Mouse (Mus musculus) hindbrain, embryonic 14.5 days (tissue): ENCODE results near the gene Myct1. TPM values are rescaled to one million over a fixed set of nuclear protein-coding genes. Genes with fewer than 3 reads are reported as not detected.

Source experiments
- ATAC-seq: fragments of 200-750 bp; cut with Nextera tagmentation; 2 replicates; pipeline ENCODE4 v1.8.0; 2017; ENCODE audit warnings: moderate number of reproducible peaks, mild to moderate bottlenecking, moderate TSS enrichment, moderate library complexity; ENCODE audit not compliant: low FRiP score
- DNase-seq: peaks from one replicate; pipeline ENCODE4 v3.0.0-alpha.2; 2015; ENCODE audit warnings: low spot score
- H3K27ac ChIP-seq: fragments of 300-500 bp; sonication (generic); 2 replicates; pipeline ENCODE4 v1.5.1; 2014; ENCODE audit warnings: mild to moderate bottlenecking, moderate library complexity
- H3K27me3 ChIP-seq: fragments of 300-500 bp; sonication (generic); 2 replicates; pipeline ENCODE4 v1.6.1; 2014; ENCODE audit warnings: mild to moderate bottlenecking, low read length, mixed read lengths; ENCODE audit not compliant: control insufficient read depth, insufficient read depth
- H3K36me3 ChIP-seq: fragments of 300-500 bp; sonication (generic); replicated peaks from 2 replicates; pipeline ENCODE4 v1.6.1; 2014; ENCODE audit not compliant: control insufficient read depth, insufficient read depth
- H3K4me1 ChIP-seq: fragments of 300-500 bp; sonication (generic); replicated peaks from 2 replicates; pipeline ENCODE4 v1.6.1; 2014; ENCODE audit warnings: antibody characterized with exemption, low read length, mixed read lengths; ENCODE audit not compliant: control insufficient read depth, insufficient read depth
- H3K4me2 ChIP-seq: fragments of 300-500 bp; sonication (generic); replicated peaks from 2 replicates; pipeline ENCODE4 v1.6.1; 2014; ENCODE audit warnings: mild to moderate bottlenecking, moderate library complexity
- H3K4me3 ChIP-seq: fragments of 300-500 bp; sonication (generic); replicated peaks from 2 replicates; pipeline ENCODE4 v1.5.1; 2014; ENCODE audit warnings: mild to moderate bottlenecking, low read length
- H3K9ac ChIP-seq: fragments of 300-500 bp; sonication (generic); 2 replicates; pipeline ENCODE4 v1.6.1; 2014
- H3K9me3 ChIP-seq: fragments of 300-500 bp; sonication (generic); 2 replicates; pipeline ENCODE4 v1.6.1; 2016; ENCODE audit warnings: low read length; ENCODE audit not compliant: control insufficient read depth
- WGBS: fragments of 180-500 bp; shearing (Covaris S2); extraction: QIAGEN DNeasy Blood & Tissue Kit; methylation state at CpG from one replicate; pipeline ENCODE4 v1.1.7; 2014; 5-methylcytosine and 5-hydroxymethylcytosine counted together
- polyA plus RNA-seq: library from polyadenylated mRNA; unstranded; fragments of >200 nt; fragmentation: Nextera tagmentation; extraction: Ambion mirVana; gene quantifications from 2 replicates; pipeline ENCODE4 v1.2.1, GENCODE M21; 2014

Gene Myct1
- polyA plus RNA-seq, 1 experiment from 2014 or later = 1.3 TPM

GRCm38 (mm10) chr10:5639112-5639511, 45.5 kb downstream of the Myct1 start, which contains the start of gene Vip:
TSS of gene Vip (plus strand) at chr10:5639218.
- no peaks in the 10 kb centered on the region for H3K4me1 ChIP-seq
- no peaks in the 10 kb centered on the region for H3K27me3 ChIP-seq
- H3K36me3 ChIP-seq = no peaks in the 10 kb centered on the region
- ATAC-seq (no peak), DNase-seq (no peak)
- no peaks in the 10 kb centered on the region for H3K9me3 ChIP-seq
- H3K4me3 ChIP-seq = no peak within 1 kb of the TSS
- no peak within 1 kb of the TSS for H3K4me2 ChIP-seq
- WGBS = 31% methylated on average over 8 of the region's 8 CpGs
- H3K27ac ChIP-seq = no peak within 1 kb of the TSS
- no peak within 1 kb of the TSS for H3K9ac ChIP-seq

Other genes with a start within 250 kb of the Myct1 start
- 20.8 and 21.7 TPM in 2 replicates for gene Syne1, start 42.3 kb upstream of the Myct1 start, polyA plus RNA-seq
- 2.2 and 2.9 TPM in 2 replicates for gene Vip, start 45.4 kb downstream of the Myct1 start, polyA plus RNA-seq
- gene Fbxo5, start 211.8 kb downstream of the Myct1 start, polyA plus RNA-seq = 9.8 and 13.7 TPM in 2 replicates
- gene Mtrf1l, start 230.1 kb downstream of the Myct1 start, polyA plus RNA-seq = 11.6 and 12.2 TPM in 2 replicates